Mouse (Mus musculus): ENCODE measurements at regions not wholly inside any gene's neighbourhood (a gene's known extent, or its start where the extent isn't known, plus 50 kb on each side); places are given as distances from the start of the nearest gene placed in this dataset.

- no peaks in the 10 kb centered on the region for H3K27me3 ChIP-seq (replicated peaks; ENCODE audit: control insufficient read depth, insufficient read depth, low read length)
- H3K4me3 ChIP-seq (ENCODE audit: low read depth, low read length): no peak overlapping the region
- no peak overlapping the region for H3K9ac ChIP-seq (ENCODE audit: low read depth, low read length)
- no peaks in the 10 kb centered on the region for H3K4me1 ChIP-seq (replicated peaks; ENCODE audit: control insufficient read depth, insufficient read depth, low read length)
- H3K4me2 ChIP-seq (replicated peaks; ENCODE audit: low read depth): no peak overlapping the region
- H3K27ac ChIP-seq (ENCODE audit: low read depth, low read length): no peak overlapping the region
- no peaks in the 10 kb centered on the region for H3K36me3 ChIP-seq (ENCODE audit: control insufficient read depth, insufficient read depth)
- no peaks in the 10 kb centered on the region for H3K9me3 ChIP-seq (ENCODE audit: control insufficient read depth)
- ATAC-seq: no peak
- TF ChIP-seq CTCF (IDR thresholded peaks at IDR 0.05; ENCODE audit: low read depth): no peak
- WGBS: 74% methylated on average over 9 of the region's 9 CpGs
Observed at GRCm38 (mm10) chr2:45783634-45784412, 666.6 kb upstream of the Zeb2 start.

- TF ChIP-seq CTCF (IDR thresholded peaks at IDR 0.05; ENCODE audit: low read depth): no peak
- no peak for ATAC-seq
- H3K9ac ChIP-seq (ENCODE audit: low read depth, low read length): no peak overlapping the region
- H3K4me1 ChIP-seq (replicated peaks; ENCODE audit: control insufficient read depth, insufficient read depth, low read length): no peaks in the 10 kb centered on the region
- 82% methylated on average over 7 of the region's 7 CpGs for WGBS
- H3K27me3 ChIP-seq (replicated peaks; ENCODE audit: control insufficient read depth, insufficient read depth, low read length): no peaks in the 10 kb centered on the region
- no peak overlapping the region for H3K4me2 ChIP-seq (replicated peaks; ENCODE audit: low read depth)
- no peaks in the 10 kb centered on the region for H3K9me3 ChIP-seq (ENCODE audit: control insufficient read depth)
- no peak overlapping the region for H3K27ac ChIP-seq (ENCODE audit: low read depth, low read length)
- no peaks in the 10 kb centered on the region for H3K36me3 ChIP-seq (ENCODE audit: control insufficient read depth, insufficient read depth)
- H3K4me3 ChIP-seq (ENCODE audit: low read depth, low read length): no peak overlapping the region
Observed at GRCm38 (mm10) chr2:45777466-45777865, 660.3 kb upstream of the Zeb2 start.

- H3K4me3 ChIP-seq (ENCODE audit: low read depth, low read length): no peak overlapping the region
- no peak for TF ChIP-seq CTCF (IDR thresholded peaks at IDR 0.05; ENCODE audit: low read depth)
- H3K27ac ChIP-seq (ENCODE audit: low read depth, low read length): no peak overlapping the region
- H3K4me1 ChIP-seq (replicated peaks; ENCODE audit: control insufficient read depth, insufficient read depth, low read length): no peaks in the 10 kb centered on the region
- no peaks in the 10 kb centered on the region for H3K27me3 ChIP-seq (replicated peaks; ENCODE audit: control insufficient read depth, insufficient read depth, low read length)
- WGBS: 93% methylated on average over 17 of the region's 17 CpGs
- no peak for ATAC-seq
- H3K9me3 ChIP-seq (ENCODE audit: control insufficient read depth): no peaks in the 10 kb centered on the region
- H3K4me2 ChIP-seq (replicated peaks; ENCODE audit: low read depth): no peak overlapping the region
- H3K36me3 ChIP-seq (ENCODE audit: control insufficient read depth, insufficient read depth): no peaks in the 10 kb centered on the region
- H3K9ac ChIP-seq (ENCODE audit: low read depth, low read length): no peak overlapping the region
Observed at GRCm38 (mm10) chr2:45776485-45777135, 659.4 kb upstream of the Zeb2 start.

GRCm38 (mm10) chr2:45775691-45776090 is 658.5 kb upstream of the Zeb2 start:
- no peaks in the 10 kb centered on the region for H3K27me3 ChIP-seq (replicated peaks; ENCODE audit: control insufficient read depth, insufficient read depth, low read length)
- no peak overlapping the region for H3K4me3 ChIP-seq (ENCODE audit: low read depth, low read length)
- no peaks in the 10 kb centered on the region for H3K9me3 ChIP-seq (ENCODE audit: control insufficient read depth)
- no peaks in the 10 kb centered on the region for H3K36me3 ChIP-seq (ENCODE audit: control insufficient read depth, insufficient read depth)
- ATAC-seq: no peak
- no peak overlapping the region for H3K9ac ChIP-seq (ENCODE audit: low read depth, low read length)
- no peaks in the 10 kb centered on the region for H3K4me1 ChIP-seq (replicated peaks; ENCODE audit: control insufficient read depth, insufficient read depth, low read length)
- no peak overlapping the region for H3K4me2 ChIP-seq (replicated peaks; ENCODE audit: low read depth)
- 80% methylated on average over 4 of the region's 4 CpGs for WGBS
- no peak for TF ChIP-seq CTCF (IDR thresholded peaks at IDR 0.05; ENCODE audit: low read depth)
- no peak overlapping the region for H3K27ac ChIP-seq (ENCODE audit: low read depth, low read length)

GRCm38 (mm10) chr2:45774416-45774815 is 657.2 kb upstream of the Zeb2 start:
- Histone ChIP-seq H3K27me3 (replicated peaks; ENCODE audit: control insufficient read depth, insufficient read depth, low read length) (no peaks in the 10 kb centered on the region), H3K9ac (ENCODE audit: low read depth, low read length) (no peak overlapping the region), H3K4me1 (replicated peaks; ENCODE audit: control insufficient read depth, insufficient read depth, low read length) (no peaks in the 10 kb centered on the region), H3K4me3 (ENCODE audit: low read depth, low read length) (no peak overlapping the region), H3K36me3 (ENCODE audit: control insufficient read depth, insufficient read depth) (no peaks in the 10 kb centered on the region), H3K4me2 (replicated peaks; ENCODE audit: low read depth) (no peak overlapping the region), H3K27ac (ENCODE audit: low read depth, low read length) (no peak overlapping the region), H3K9me3 (ENCODE audit: control insufficient read depth) (no peaks in the 10 kb centered on the region)
- no peak for TF ChIP-seq CTCF (IDR thresholded peaks at IDR 0.05; ENCODE audit: low read depth)
- 83% methylated on average over 3 of the region's 3 CpGs for WGBS
- no peak for ATAC-seq

GRCm38 (mm10) chr2:45757176-45757575 is 640.0 kb upstream of the Zeb2 start:
- no peaks in the 10 kb centered on the region for H3K27me3 ChIP-seq (replicated peaks; ENCODE audit: control insufficient read depth, insufficient read depth, low read length)
- H3K9ac ChIP-seq (ENCODE audit: low read depth, low read length): no peak overlapping the region
- no peak overlapping the region for H3K4me3 ChIP-seq (ENCODE audit: low read depth, low read length)
- ATAC-seq: no peak
- H3K27ac ChIP-seq (ENCODE audit: low read depth, low read length): no peak overlapping the region
- H3K4me1 ChIP-seq (replicated peaks; ENCODE audit: control insufficient read depth, insufficient read depth, low read length): no peaks in the 10 kb centered on the region
- no peak overlapping the region for H3K4me2 ChIP-seq (replicated peaks; ENCODE audit: low read depth)
- TF ChIP-seq CTCF (IDR thresholded peaks at IDR 0.05; ENCODE audit: low read depth): no peak
- WGBS: 72% methylated on average over 1 of the region's 1 CpGs
- no peaks in the 10 kb centered on the region for H3K36me3 ChIP-seq (ENCODE audit: control insufficient read depth, insufficient read depth)
- H3K9me3 ChIP-seq (ENCODE audit: control insufficient read depth): no peaks in the 10 kb centered on the region
